In the genomic region with DNA sequence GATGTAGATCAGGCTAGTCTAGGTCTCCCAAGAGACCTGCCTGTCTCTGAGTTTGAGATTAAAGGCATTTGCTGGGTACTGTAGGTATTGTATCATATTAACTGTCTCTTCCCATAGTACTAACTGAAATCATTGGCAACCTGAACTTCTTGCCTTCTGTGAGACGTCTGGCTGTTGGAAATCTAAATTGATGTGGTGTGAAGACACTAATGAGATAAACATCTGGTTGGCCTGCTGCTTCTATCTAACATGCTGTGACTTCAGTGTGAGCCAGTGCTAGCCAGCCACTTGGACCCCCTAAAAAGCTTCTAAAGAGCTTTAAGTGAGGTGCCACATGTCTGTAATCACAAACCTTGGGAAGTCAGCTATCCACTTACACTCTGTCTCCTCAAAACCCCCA, we compare ENCODE assay signal across 18 mouse cellular contexts. TPM values are rescaled to one million over a fixed set of nuclear protein-coding genes. Genes with fewer than 3 reads are reported as not detected.
DNase-seq lines count a peak whose midpoint lies in the region; ATAC-seq and TF ChIP-seq lines count a peak whose summit lies in the region.
"Had no signal": no experiment of that assay in that cellular context is flagged by ENCODE, and none has a peak within 500 bp of the region (broad histone marks: within the 10 kb centered on the region; RNA-seq: fewer than 3 reads in every experiment).

No protein-coding gene starts in this region.

- H3K4me2 ChIP-seq in liver, embryonic 11.5 days, result no peak overlapping the region
- peak overlapping the region; percentile 74 for H3K4me2 ChIP-seq in myocyte (ENCODE audit: low read depth)
- H3K4me2 ChIP-seq: embryonic facial prominence, embryonic 15.5 days; heart, embryonic 13.5 days; hindbrain, embryonic 15.5 days had no signal

- peak overlapping the region; percentile 95 for H3K27ac ChIP-seq in gastrocnemius, adult 2 months
- H3K27ac ChIP-seq in liver, embryonic 11.5 days (ENCODE audit: low read depth, low read length), result no peak overlapping the region
- H3K27ac ChIP-seq: embryonic facial prominence, embryonic 15.5 days; forebrain, embryonic 10.5 days; heart, embryonic 13.5 days; hindbrain, embryonic 15.5 days had no signal

- H3ac ChIP-seq in myocyte (ENCODE audit: control insufficient read depth, insufficient read length), result no peak overlapping the region

- 24% methylated on average over 1 of the region's 1 CpGs for WGBS in liver, embryonic 11.5 days

- ATAC-seq in liver, embryonic 11.5 days (replicated peaks; ENCODE audit: low FRiP score), result no peak

- intact Hi-C loops in gastrocnemius, adult 2 months (cut with DNase I), result no loop called here

- no peaks in the 10 kb centered on the region for H3K4me1 ChIP-seq in liver, embryonic 11.5 days (replicated peaks; ENCODE audit: control insufficient read depth, insufficient read depth, low read length)
- H3K4me1 ChIP-seq: forebrain, embryonic 10.5 days had no signal

- no peak overlapping the region for H3K4me3 ChIP-seq in gastrocnemius, adult 2 months
- H3K4me3 ChIP-seq in liver, embryonic 11.5 days (ENCODE audit: low read depth, low read length), result no peak overlapping the region
- H3K4me3 ChIP-seq in myocyte, result no peak overlapping the region
- H3K4me3 ChIP-seq: embryonic facial prominence, embryonic 15.5 days; erythroblast, embryonic 14.5 days; forebrain, embryonic 10.5 days; heart, embryonic 13.5 days; hindbrain, embryonic 15.5 days had no signal

- no peak for DNase-seq in gastrocnemius, adult 2 months
- DNase-seq in gastrocnemius, postnatal 10 days, result no peak
- DNase-seq in liver, embryonic 11.5 days (ENCODE audit: low spot score), result no peak
- DNase-seq in liver, result no peak
- peak; percentile 55 for DNase-seq in MN1 (ENCODE audit: low spot score)
- DNase-seq in natural killer cell, adult 2 months (ENCODE audit: low spot score in 2 of 2), result no peak
- DNase-seq: cerebellum, postnatal 14 days; embryo, embryonic 11 days had no signal

- H3K27me3 ChIP-seq in liver, embryonic 11.5 days (replicated peaks; ENCODE audit: control insufficient read depth, insufficient read depth, low read length), result no peaks in the 10 kb centered on the region
- no peaks in the 10 kb centered on the region for H3K27me3 ChIP-seq in myocyte (ENCODE audit: control insufficient read depth, insufficient read depth, insufficient read length)
- H3K27me3 ChIP-seq: embryonic facial prominence, embryonic 15.5 days; heart, embryonic 13.5 days; hindbrain, embryonic 15.5 days had no signal

- 0 out of 2 replicates have a peak overlapping the region, but pooled peaks have one; percentile 6 for H3K9ac ChIP-seq in liver, embryonic 11.5 days (ENCODE audit: low read depth, low read length)
- H3K9ac ChIP-seq: embryonic facial prominence, embryonic 15.5 days; forebrain, postnatal 0 days; heart, embryonic 13.5 days; hindbrain, embryonic 15.5 days had no signal

- H3K79me2 ChIP-seq in myocyte (ENCODE audit: control insufficient read depth, insufficient read depth), result no peaks in the 10 kb centered on the region

- no peaks in the 10 kb centered on the region for H3K9me3 ChIP-seq in liver, embryonic 11.5 days (ENCODE audit: control insufficient read depth, low read length)
- H3K9me3 ChIP-seq: embryonic facial prominence, embryonic 15.5 days; forebrain, embryonic 10.5 days; heart, embryonic 13.5 days; hindbrain, embryonic 15.5 days had no signal

- no peak for TF ChIP-seq POLR2A in myocyte (IDR thresholded peaks at IDR 0.05; ENCODE audit: insufficient read length, low read depth)

- no peak for TF ChIP-seq CTCF in gastrocnemius, adult 2 months (IDR thresholded peaks at IDR 0.05)

- H3K36me3 ChIP-seq in liver, embryonic 11.5 days (ENCODE audit: control insufficient read depth, insufficient read depth, low read length), result no peaks in the 10 kb centered on the region
- no peaks in the 10 kb centered on the region for H3K36me3 ChIP-seq in myocyte (ENCODE audit: control insufficient read depth, insufficient read depth)
- H3K36me3 ChIP-seq: embryonic facial prominence, embryonic 15.5 days; forebrain, embryonic 10.5 days; heart, embryonic 13.5 days; hindbrain, embryonic 15.5 days had no signal

TF ChIP-seq in myocyte, 11 proteins besides CTCF, POLR2A, EP300 and RAD21:
- TF ChIP-seq MYOG (IDR thresholded peaks at IDR 0.05; ENCODE audit: control insufficient read depth in 1 of 3, insufficient read depth in 1 of 3, insufficient read length in 2 of 3, low read depth in 2 of 3) (no peak), USF1 (IDR thresholded peaks at IDR 0.05; ENCODE audit: low read depth) (no peak), E2F4 (IDR thresholded peaks at IDR 0.05; ENCODE audit: insufficient read depth) (no peak), REST (IDR thresholded peaks at IDR 0.05; ENCODE audit: insufficient read depth, insufficient read length) (no peak), TCF12 (IDR thresholded peaks at IDR 0.05; ENCODE audit: insufficient read depth, poor library complexity, severe bottlenecking) (no peak), CEBPB (IDR thresholded peaks at IDR 0.05; ENCODE audit: insufficient read depth, poor library complexity, severe bottlenecking) (no peak), SRF (IDR thresholded peaks at IDR 0.05; ENCODE audit: control insufficient read depth, insufficient read length, low read depth) (no peak)

RNA-seq across cellular contexts. Expression of a gene that starts 10.2 kb away (rescaled TPM):
- total RNA-seq in gastrocnemius, adult 2 months (2021), result 10 to 100 TPM; 33.7 to 50.1 TPM
- total RNA-seq in gastrocnemius, postnatal 10 days (2021), result 10 to 100 TPM; 35.0 to 39.0 TPM
- 22.6 and 25.2 TPM in 2 replicates for polyA plus RNA-seq in liver, embryonic 11.5 days (2014; fragmentation: Nextera tagmentation; extraction: Ambion mirVana)
- polyA plus RNA-seq in myocyte (2012; fragmentation: generic; extraction: Trizol), result 31.9 TPM

RNA-seq across cellular contexts. Expression of a gene that starts 16.1 kb away (rescaled TPM):
- not detected for total RNA-seq in gastrocnemius, adult 2 months (2021)
- total RNA-seq in gastrocnemius, postnatal 10 days (2021), result under 1 TPM in 1 of 2 experiments, not detected in 1; 0.38 TPM
- 0.25 TPM in 1 of 2 replicates, not detected in the other for polyA plus RNA-seq in liver, embryonic 11.5 days (2014; fragmentation: Nextera tagmentation; extraction: Ambion mirVana)
- polyA plus RNA-seq in myocyte (2012; fragmentation: generic; extraction: Trizol), result 0.14 TPM
- total RNA-seq: gastrocnemius, adult 18-20 months; gastrocnemius, postnatal 36 days; heart, postnatal 36 days had no signal
- polyA plus RNA-seq: erythroblast, embryonic 14.5 days; heart, embryonic 13.5 days had no signal
